Mouse (Mus musculus) adrenal gland, adult 2 months (tissue): ENCODE measurements around the gene Galnt5. TPM values are rescaled to one million over a fixed set of nuclear protein-coding genes. Genes with fewer than 3 reads are reported as not detected.

ENCODE experiments used
- DNase-seq: peaks from one replicate; pipeline ENCODE4 v3.0.0; 2021
- long read RNA-seq: library from polyadenylated mRNA; stranded (forward); transcript quantifications from one replicate; pipeline ENCODE4 v2.0.0, GENCODE M21; 2021
- polyA plus RNA-seq: library from polyadenylated mRNA; depleted of rRNA; stranded (reverse); fragments of >200 nt; gene quantifications from 2 replicates; pipeline ENCODE4 v1.2.3, GENCODE M21; 2012; rRNA removed
- total RNA-seq, 2 experiments: library from RNA; stranded (reverse); gene quantifications; 2 replicates each; pipeline ENCODE4 v1.2.3; 2021

Gene Galnt5
- total RNA-seq (not detected), polyA plus RNA-seq (not detected in 2 replicates)
- long read RNA-seq, result 0 reads

DNA sequence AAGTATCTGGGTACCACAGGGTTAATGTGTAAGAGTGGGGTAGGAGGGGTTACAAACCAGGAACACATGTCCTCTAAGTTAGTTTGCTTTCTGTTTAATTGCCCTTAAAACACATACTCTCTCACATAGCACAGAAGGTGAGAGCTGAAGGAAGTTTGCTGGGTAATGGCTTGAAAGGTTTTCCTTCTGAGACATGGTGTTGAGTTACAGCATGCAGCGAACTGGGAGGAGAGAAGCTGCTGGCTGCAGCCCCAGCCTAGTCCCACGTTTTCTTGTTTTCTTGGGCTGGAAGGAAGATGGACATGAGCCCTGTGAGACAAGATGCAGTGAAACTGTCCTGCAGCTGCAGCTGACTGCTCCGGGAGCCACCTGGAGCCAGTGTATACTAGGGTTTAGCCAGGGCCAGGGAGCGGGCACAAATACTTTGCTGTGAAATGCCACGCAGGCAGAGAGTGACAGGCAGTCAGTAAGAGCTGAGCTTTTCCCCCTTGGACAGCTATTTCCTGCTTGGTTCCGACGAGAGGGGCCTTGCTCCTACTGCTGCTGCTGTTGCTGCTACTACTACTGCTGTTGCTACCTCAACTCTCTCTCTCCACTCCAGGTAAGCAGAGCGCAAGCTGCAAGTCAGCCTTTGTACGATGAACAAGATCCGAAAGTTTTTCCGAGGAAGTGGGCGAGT lies at the start of gene Galnt5:
Galnt5 (plus strand) TSS at position 133 of the 679 bp plus-strand sequence.
- DNase-seq, result no peak

DNA sequence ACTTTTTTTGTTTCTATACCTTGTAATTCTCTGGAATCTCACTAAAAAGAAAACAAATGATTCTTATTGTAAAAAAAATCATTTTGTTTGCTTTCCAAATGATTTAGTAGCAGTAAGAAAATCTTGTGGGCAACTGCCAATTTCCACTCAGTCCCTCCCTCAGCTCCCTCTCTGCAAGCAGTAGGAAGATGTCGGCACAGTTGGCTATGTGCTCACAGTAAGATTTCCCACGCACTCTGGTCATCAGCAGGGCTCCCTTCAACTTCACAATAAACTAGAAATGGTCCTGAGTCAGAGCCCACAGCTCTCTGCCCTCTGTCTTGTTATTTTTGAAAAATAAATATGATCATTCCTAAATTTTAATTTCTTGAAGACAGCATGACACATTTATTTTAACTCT lies 46.1 kb upstream of the Galnt5 start:
- DNase-seq, result no peak

- DNase-seq, result no peak
Measured at GRCm38 (mm10) chr2:57960786-57961185, 36.9 kb upstream of the Galnt5 start.

DNA sequence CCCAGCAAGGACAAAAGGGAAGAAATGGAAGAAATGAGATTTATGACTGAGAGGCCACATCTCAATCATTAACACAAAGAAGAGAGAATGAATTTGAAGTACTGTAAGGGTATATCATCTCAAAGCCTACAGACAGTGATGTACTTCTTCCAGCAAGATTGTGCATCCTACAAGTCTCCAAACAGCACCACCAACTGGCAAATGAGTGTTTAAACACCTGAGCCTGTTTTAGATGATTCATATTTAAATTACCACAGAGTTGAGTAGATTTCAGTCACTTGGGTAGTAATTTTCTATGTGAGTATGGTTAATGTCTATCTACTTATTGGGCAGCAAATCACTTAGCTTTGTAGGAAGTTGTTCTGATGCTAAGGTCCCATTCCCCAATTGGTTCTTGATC lies 15.4 kb upstream of the Galnt5 start:
- no peak for DNase-seq

DNA sequence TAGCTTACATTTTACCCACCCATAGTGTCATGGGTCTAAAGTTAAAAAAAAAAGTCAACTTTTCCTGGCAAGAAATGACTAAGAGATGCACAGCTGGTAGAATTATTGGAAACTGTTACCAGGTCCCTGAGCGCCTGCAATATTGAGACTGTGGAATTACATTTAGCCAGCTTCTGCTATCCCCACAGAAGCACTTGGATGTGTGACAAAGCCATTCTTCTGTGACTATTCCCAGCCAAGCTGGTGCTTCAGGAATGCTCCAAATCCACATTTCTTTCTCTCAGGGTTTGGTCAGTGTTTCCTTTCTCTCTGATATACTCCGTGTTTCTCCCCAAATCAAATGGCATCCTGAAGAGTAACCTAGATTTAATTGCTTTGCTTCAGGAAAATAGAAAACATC lies 6.6 kb upstream of the Galnt5 start:
- no peak for DNase-seq

DNA sequence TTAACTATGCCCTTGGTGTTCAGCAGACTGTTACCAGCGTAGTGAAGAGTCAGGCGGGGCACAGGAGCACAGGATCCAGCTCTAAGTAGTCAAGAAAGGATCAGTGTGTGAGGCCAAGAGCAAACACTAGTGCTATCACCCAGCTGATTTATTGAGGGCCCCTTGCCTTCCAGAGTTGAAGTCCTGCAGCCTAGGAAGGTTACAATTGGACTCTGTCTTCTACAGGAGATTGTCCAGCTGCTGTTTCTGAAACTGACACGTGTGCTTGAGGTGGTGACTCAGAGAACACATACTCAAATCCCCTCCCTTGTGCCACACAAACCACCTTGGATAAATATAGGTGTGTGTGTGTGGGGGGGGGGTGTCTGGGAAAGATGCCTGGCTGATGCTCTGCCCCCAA lies 3.8 kb downstream of the Galnt5 start:
- DNase-seq, result no peak

DNA sequence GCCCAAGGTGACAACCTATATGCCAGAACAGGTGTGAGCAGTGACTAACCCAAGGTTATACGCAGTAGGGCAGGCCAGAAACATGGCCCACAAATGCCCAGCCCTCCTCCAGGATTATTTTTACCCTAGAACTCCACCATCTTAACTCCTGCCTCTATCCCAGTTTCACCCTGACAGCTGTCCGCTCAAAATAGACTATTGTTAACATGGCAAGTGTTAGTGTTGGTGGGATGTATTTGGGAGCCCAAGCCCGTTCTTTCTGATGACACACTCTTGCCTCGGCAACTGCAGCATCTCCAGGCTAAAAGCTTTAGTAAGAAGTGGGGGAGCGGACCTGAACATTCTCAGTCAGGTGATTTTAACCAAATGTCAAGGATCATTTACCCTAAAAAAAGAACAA lies 9.4 kb downstream of the Galnt5 start:
- DNase-seq, result no peak

DNA sequence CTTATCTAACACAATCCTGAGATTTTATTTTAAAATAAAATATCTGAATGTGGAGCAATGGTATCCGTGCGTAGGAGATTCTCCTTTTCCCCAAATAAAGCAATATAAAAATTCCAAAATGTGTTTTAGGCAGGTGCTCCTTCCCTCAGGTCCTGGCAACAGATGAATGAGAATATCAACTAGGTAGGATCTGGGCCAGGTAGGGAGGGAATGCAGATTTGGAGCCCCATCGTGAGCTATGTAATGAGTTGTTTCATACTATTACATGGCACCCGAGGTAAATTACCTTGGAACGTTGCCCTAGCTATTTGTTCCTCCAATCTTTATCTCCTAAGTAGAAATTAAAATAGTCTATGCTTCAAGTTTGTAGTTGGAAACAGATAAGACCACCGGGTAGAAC lies 25.9 kb downstream of the Galnt5 start:
- no peak for DNase-seq

DNA sequence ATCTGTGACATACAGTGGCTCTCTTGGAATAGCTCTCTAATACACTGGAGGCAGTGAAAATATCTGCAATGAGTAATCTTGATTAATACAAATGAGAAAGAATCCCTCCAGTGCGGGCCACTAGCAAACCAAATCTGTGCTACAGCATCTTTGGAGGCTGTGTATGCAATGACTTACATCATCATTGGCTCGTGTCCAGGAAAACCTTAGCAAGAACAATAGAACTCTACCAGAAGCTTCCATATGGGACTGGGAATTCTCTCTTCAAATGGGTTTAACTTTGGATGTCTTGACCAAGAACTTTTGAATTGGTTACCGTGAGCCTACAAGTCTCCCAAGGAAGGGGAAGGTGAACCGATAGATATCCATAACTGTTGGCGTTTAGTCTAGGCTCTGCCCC lies 29.1 kb downstream of the Galnt5 start:
- no peak for DNase-seq

DNA sequence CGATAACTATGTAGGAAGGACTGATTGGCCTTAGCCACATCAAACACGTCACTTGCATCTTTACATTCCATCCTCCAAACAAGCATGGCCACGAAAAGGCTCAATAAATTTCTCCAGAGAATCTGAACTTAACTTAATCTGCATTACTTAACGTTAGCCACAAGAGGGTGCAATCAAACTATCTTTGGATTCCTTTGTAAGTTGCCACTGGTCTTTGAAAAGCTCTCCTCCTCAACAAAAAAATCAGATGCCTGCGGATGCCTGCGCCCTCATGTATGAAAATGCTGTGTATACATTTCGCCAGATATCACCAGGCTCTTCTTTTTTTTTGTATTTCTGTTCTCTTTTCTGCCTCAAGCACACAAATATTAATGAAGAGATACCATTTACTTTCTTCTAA lies 31.7 kb downstream of the Galnt5 start:
- DNase-seq, result peak; percentile 8

DNA sequence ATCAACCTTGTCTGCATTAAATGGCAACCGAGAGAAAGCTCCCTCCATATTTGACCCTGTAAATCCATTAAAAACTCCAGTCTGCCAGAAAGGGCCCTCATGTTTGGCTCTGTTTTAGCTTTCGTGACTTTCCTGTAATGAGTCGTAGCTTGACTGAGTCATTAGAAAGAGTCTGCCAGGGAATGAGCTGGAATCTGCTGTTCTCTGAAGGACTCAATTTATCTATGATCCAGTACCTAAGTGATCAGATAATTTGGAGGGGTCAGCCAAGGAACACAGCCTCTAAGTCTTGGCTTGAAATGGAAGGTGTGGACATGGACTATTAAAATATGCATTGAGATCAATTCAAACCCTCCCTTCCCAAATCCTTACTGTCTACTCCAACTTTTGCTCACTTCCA lies 33.7 kb downstream of the Galnt5 start:
- peak; percentile 52 for DNase-seq

DNA sequence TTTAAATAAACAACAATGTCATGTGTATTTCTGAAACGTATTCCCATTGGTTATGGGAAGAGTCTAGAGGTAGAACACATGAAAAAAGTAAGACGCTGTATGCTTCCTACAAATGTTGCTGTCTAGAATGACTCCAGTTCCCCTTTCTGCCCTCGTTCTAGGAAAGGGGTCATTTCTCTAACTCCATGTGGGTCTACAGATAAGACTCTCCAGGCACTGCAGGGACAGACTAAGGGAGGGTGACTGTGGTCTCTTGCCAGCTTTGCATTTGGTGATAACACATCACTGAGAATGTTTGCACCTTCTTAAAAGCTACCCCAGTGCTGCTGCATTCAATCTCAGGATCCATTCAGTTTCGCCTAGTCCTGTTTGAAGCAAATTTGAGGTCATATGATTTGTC lies 38.0 kb downstream of the Galnt5 start:
- no peak for DNase-seq

DNA sequence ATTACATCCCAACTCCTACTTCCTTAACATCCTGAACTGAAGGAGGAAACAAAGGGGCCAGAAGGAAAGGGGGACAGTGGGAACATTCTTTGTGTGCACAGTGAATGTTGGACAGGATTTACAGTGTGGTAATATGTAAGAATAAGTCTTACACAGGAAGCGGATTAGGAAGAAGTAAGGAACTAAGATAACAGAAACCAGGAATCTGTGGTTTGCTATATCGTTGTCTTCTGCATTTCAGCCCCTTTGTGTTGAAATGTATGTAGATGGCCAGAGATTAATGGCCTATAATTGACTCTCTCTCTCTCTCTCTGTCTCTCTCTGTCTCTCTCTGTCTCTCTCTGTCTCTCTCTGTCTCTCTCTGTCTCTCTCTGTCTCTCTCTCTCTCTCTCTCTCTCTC lies 39.2 kb downstream of the Galnt5 start:
- no peak for DNase-seq

DNA sequence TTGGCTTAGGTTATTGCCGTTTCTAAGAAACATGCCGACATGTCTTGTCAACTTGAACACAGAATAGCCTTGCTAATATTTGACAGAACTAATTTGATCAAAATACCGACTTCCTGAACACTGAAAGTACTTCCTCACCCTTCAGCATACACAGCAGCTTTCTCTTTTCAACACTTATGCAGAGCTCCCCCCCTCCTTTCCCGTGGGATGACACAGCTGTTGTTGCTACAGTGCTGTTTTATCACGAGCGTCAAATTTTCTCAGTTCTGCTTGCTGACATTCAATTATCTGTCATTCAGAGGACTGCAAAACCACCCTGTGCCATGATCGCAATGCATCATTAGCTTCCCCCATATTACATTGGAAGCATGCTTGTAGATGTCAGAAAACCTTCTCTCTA lies 44.2 kb downstream of the Galnt5 start:
- DNase-seq, result no peak

- DNase-seq, result no peak
Measured at GRCm38 (mm10) chr2:58052821-58053581, 55.3 kb downstream of the Galnt5 start, which contains the start of gene Ermn. Ermn (minus strand) TSS chr2:58052864.

GRCm38 (mm10) chr2:58055383-58055782 lies 57.7 kb downstream of the Galnt5 start:
- peak; percentile 70 for DNase-seq

GRCm38 (mm10) chr2:58079849-58080248 lies 82.2 kb downstream of the Galnt5 start:
- DNase-seq, result peak; percentile 22

GRCm38 (mm10) chr2:58086420-58086819 lies 88.7 kb downstream of the Galnt5 start:
- DNase-seq, result no peak

DNA sequence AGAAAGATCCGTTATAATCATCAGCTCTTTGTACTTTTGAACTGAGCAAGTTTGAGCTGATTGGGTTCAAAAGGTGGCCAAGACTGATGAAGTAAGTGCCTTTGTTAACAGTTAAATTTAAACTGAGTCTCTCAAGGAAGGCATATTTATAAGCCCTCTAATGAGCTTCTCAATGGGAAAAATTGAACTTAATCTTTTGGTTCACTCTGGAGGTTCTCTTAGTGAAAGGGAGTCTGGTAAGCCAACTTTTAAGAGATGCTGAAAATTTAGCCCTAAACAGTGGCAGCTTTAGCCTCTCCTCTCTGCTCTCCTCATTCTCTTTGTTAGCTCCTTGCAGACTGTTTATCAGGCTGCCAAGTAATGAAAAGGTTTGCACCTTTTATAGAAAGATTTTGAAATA lies 97.1 kb downstream of the Galnt5 start:
- DNase-seq, result no peak
